Mouse (Mus musculus): ENCODE measurements around the gene Tox2. TPM values are rescaled to one million over a fixed set of nuclear protein-coding genes. Genes with fewer than 3 reads are reported as not detected.
A peak's percentile ranks its signal among the peaks of the same experiment; 100 is the strongest.

Tox2 gene
- polyA plus RNA-seq, 1 experiment from 2014 or later = 1.8 TPM

DNA sequence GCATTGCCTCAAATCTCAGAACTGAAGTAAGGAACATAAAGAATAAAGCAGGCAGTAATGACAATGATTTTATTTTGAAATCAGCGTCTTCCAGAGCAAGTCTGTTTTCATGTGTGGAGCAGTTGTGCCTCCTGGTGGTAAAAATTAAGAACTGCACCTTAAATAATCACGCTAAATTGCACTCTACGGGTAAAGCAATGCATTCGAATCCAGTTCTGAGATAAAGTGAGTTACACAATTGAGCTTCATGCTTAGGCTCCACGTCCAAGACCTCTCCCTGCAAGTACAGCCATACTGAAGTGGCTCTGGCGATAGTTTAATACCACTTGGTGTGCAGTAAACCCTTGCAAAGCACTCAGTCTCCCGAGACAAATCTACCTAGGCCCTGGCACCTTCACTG lies 127.8 kb downstream of the Tox2 start:
- Histone ChIP-seq H3K9ac (replicated peaks; ENCODE audit: low read length) (no peak overlapping the region), H3K36me3 (ENCODE audit: insufficient read depth, low read length) (no peaks in the 10 kb centered on the region), H3K4me2 (replicated peaks; ENCODE audit: low read depth, low read length) (no peak overlapping the region), H3K27me3 (ENCODE audit: insufficient read depth, low read length) (peaks cover 8% of the 10 kb centered on the region; the same call in 1 of the 2 replicates), H3K4me3 (ENCODE audit: low read length) (no peak overlapping the region), H3K4me1 (ENCODE audit: insufficient read depth, low read length) (no peaks in the 10 kb centered on the region), H3K9me3 (ENCODE audit: low read length) (no peaks in the 10 kb centered on the region), H3K27ac (ENCODE audit: low read length) (no peak overlapping the region)
- ATAC-seq (ENCODE audit: low FRiP score, low TSS enrichment) = no peak
- WGBS = 27% methylated on average over 7 of the region's 7 CpGs

DNA sequence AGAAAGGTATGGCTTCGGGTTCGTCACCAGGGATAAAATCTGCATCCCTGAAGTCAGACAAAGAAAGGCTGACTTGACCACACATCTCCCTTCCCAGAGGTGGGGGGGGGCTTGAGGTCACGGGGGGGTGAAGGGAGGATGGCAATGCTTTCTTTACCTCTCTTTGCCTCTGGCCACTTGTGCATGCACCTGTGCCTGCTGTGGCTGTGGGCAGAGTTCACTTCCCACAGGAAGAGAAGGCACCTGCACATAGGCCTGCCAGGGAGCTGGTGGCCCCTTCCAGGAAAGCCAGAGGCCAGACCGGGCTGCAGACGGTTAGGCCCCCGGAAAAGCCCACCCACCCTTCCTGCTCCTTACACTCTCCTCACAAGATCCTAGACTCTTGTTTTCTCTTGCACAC lies 128.5 kb downstream of the Tox2 start:
- Histone ChIP-seq H3K9ac (replicated peaks; ENCODE audit: low read length) (no peak overlapping the region), H3K27ac (ENCODE audit: low read length) (no peak overlapping the region), H3K36me3 (ENCODE audit: insufficient read depth, low read length) (no peaks in the 10 kb centered on the region), H3K27me3 (ENCODE audit: insufficient read depth, low read length) (peaks cover 11% of the 10 kb centered on the region; the same call in 1 of the 2 replicates), H3K9me3 (ENCODE audit: low read length) (no peaks in the 10 kb centered on the region), H3K4me1 (ENCODE audit: insufficient read depth, low read length) (no peaks in the 10 kb centered on the region), H3K4me2 (replicated peaks; ENCODE audit: low read depth, low read length) (no peak overlapping the region), H3K4me3 (ENCODE audit: low read length) (no peak overlapping the region)
- 74% methylated on average over 6 of the region's 6 CpGs for WGBS
- no peak for ATAC-seq (ENCODE audit: low FRiP score, low TSS enrichment)

DNA sequence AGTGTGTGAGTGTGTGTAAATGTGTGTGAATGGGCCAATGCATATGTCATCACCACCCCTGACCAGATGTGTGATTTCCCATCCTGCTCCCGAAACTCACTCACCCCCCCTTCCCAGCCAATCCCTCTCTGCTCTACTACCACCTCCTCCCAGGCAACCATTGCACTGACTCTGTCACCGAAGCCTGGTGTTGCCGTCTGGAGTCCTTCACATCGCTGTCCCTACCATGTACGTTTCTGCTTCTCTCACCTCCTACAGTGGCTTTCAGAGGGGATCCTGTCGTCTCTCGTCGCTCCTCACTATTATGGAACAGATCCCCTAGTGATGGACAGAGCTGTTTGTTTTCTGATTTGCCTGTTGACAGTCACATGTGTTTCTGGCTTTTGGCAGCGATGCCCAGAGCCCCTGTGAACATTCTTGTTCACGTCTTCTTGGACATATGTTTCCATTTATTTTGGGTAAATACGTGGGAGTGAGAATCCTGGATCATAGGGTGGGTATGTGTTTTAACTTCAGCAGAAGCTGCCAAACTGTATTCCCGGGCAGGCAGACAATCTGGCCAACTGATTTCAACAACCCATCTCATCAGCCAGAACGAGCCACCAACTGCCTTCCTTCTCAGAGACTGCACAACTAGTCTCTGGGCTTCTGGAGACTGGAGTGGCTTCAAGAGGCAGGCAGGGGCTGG lies 129.6 kb downstream of the Tox2 start:
- Histone ChIP-seq H3K27ac (ENCODE audit: low read length) (no peak overlapping the region), H3K9me3 (ENCODE audit: low read length) (no peaks in the 10 kb centered on the region), H3K9ac (replicated peaks; ENCODE audit: low read length) (no peak overlapping the region), H3K27me3 (ENCODE audit: insufficient read depth, low read length) (peaks cover 20% of the 10 kb centered on the region), H3K4me3 (ENCODE audit: low read length) (no peak overlapping the region), H3K4me2 (replicated peaks; ENCODE audit: low read depth, low read length) (no peak overlapping the region), H3K36me3 (ENCODE audit: insufficient read depth, low read length) (no peaks in the 10 kb centered on the region), H3K4me1 (ENCODE audit: insufficient read depth, low read length) (no peaks in the 10 kb centered on the region)
- WGBS = 73% methylated on average over 13 of the region's 13 CpGs
- ATAC-seq (ENCODE audit: low FRiP score, low TSS enrichment) = no peak

DNA sequence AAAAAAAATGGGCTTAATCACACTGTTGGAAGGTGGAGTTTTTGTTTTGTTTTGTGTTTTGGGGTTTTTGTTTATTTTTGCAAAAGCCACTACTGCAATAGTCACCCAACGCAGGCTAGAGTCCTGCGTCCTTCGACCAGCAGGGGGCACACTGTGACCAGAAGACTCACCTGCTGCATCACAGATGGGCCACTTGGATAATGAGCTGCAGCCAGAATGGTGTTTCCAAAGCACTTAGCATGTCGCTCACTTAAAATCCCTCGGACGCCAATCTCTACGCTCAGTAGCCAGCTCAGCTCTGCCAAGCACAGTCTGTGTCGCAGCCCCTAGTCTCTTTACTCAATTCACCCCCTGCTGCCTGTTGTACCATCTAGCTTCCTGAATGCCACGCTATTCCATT lies 137.3 kb downstream of the Tox2 start:
- H3K27me3 ChIP-seq (ENCODE audit: insufficient read depth, low read length) = peaks cover 48% of the 10 kb centered on the region
- H3K9ac ChIP-seq (replicated peaks; ENCODE audit: low read length) = no peak overlapping the region
- no peak overlapping the region for H3K4me3 ChIP-seq (ENCODE audit: low read length)
- no peaks in the 10 kb centered on the region for H3K9me3 ChIP-seq (ENCODE audit: low read length)
- peak; percentile 53; the same call in 1 of the 2 replicates for ATAC-seq (ENCODE audit: low FRiP score, low TSS enrichment)
- 23% methylated on average over 9 of the region's 9 CpGs for WGBS
- no peak overlapping the region for H3K4me2 ChIP-seq (replicated peaks; ENCODE audit: low read depth, low read length)
- H3K4me1 ChIP-seq (ENCODE audit: insufficient read depth, low read length) = peaks cover 9% of the 10 kb centered on the region
- no peak overlapping the region for H3K27ac ChIP-seq (ENCODE audit: low read length)
- no peaks in the 10 kb centered on the region for H3K36me3 ChIP-seq (ENCODE audit: insufficient read depth, low read length)

DNA sequence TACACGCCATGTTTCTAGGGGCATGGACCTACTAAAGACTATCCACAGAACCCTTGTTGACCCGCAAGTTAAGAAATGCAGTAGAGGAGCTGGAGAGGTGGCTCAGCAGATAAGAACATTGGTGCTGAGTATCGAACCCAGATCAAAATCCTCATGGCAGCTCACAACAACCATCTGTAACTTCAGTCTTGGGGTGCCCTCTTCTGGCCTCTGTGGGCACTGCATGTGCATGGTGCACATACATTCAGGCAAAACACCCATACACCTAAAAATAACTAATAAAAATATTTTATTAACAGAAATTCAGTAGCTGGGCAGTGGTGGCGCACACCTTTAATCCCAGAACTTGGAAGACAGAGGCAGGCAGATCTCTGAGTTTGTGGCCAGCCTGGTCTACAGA lies 140.7 kb downstream of the Tox2 start:
- Histone ChIP-seq H3K27me3 (ENCODE audit: insufficient read depth, low read length) (peaks cover 24% of the 10 kb centered on the region), H3K4me2 (replicated peaks; ENCODE audit: low read depth, low read length) (no peak overlapping the region), H3K4me3 (ENCODE audit: low read length) (no peak overlapping the region), H3K4me1 (ENCODE audit: insufficient read depth, low read length) (peaks cover 9% of the 10 kb centered on the region), H3K9me3 (ENCODE audit: low read length) (no peaks in the 10 kb centered on the region), H3K9ac (replicated peaks; ENCODE audit: low read length) (no peak overlapping the region), H3K27ac (ENCODE audit: low read length) (no peak overlapping the region), H3K36me3 (ENCODE audit: insufficient read depth, low read length) (no peaks in the 10 kb centered on the region)
- 93% methylated on average over 4 of the region's 4 CpGs for WGBS
- no peak for ATAC-seq (ENCODE audit: low FRiP score, low TSS enrichment)

DNA sequence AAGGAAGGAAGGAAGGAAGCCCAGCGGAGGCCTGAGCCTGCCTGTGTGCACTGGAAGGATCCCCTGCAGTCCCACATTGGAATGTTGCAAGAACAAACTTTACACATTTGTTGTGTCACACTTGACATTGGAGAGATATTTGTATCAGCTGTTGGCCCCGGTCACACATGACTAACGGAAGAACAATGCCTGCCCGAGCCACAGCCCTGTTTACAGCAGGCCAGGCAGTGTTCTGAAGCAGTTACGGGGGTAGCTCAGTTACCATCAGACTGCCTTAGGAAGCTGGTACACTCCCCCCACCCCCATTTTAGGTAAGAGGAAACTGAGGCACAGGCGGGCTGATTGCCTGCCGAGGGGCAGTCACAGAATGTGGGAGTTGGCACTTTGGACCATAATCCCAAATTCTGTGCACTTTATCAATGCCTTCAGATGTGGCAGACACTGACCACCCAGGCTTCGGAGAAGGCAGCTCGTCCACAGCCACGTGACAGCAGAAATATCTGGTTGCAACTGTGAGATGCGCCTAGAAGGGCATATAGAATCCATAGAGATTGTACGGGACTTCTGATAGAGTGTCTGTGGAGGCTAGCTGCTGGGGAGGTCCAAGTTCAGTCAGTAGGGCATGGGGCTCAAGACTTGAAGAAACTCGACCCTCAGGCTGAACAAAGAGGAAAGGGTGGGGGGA lies 142.2 kb downstream of the Tox2 start:
- H3K36me3 ChIP-seq (ENCODE audit: insufficient read depth, low read length) = no peaks in the 10 kb centered on the region
- H3K9ac ChIP-seq (replicated peaks; ENCODE audit: low read length) = no peak overlapping the region
- no peak for ATAC-seq (ENCODE audit: low FRiP score, low TSS enrichment)
- H3K9me3 ChIP-seq (ENCODE audit: low read length) = no peaks in the 10 kb centered on the region
- 61% methylated on average over 13 of the region's 13 CpGs for WGBS
- no peak overlapping the region for H3K27ac ChIP-seq (ENCODE audit: low read length)
- H3K27me3 ChIP-seq (ENCODE audit: insufficient read depth, low read length) = peaks cover 9% of the 10 kb centered on the region
- H3K4me1 ChIP-seq (ENCODE audit: insufficient read depth, low read length) = no peaks in the 10 kb centered on the region
- H3K4me2 ChIP-seq (replicated peaks; ENCODE audit: low read depth, low read length) = no peak overlapping the region
- H3K4me3 ChIP-seq (ENCODE audit: low read length) = no peak overlapping the region

DNA sequence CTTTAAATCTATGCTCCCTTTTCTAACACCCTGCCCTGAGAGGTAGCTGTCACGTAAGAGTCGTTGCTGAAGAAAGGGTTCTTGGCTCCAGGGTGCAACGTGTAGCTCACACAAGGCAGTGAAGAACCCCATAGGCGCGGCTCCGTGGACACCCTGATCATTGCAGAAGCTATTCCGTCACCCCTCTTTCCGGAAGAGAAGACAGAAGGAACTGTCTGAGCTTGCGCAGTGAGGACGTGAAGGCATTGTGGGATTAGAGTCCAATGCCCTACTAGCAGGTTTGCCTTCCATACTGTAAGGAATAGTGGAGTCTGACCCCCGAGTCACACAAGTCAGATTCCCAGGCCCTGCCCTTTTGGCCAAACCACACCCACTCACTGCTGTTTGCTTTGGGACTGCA lies 143.6 kb downstream of the Tox2 start:
- H3K4me2 ChIP-seq (replicated peaks; ENCODE audit: low read depth, low read length) = no peak overlapping the region
- no peaks in the 10 kb centered on the region for H3K27me3 ChIP-seq (ENCODE audit: insufficient read depth, low read length)
- H3K27ac ChIP-seq (ENCODE audit: low read length) = no peak overlapping the region
- 78% methylated on average over 11 of the region's 11 CpGs for WGBS
- H3K4me3 ChIP-seq (ENCODE audit: low read length) = no peak overlapping the region
- no peaks in the 10 kb centered on the region for H3K9me3 ChIP-seq (ENCODE audit: low read length)
- no peaks in the 10 kb centered on the region for H3K36me3 ChIP-seq (ENCODE audit: insufficient read depth, low read length)
- H3K9ac ChIP-seq (replicated peaks; ENCODE audit: low read length) = no peak overlapping the region
- no peak for ATAC-seq (ENCODE audit: low FRiP score, low TSS enrichment)
- no peaks in the 10 kb centered on the region for H3K4me1 ChIP-seq (ENCODE audit: insufficient read depth, low read length)

DNA sequence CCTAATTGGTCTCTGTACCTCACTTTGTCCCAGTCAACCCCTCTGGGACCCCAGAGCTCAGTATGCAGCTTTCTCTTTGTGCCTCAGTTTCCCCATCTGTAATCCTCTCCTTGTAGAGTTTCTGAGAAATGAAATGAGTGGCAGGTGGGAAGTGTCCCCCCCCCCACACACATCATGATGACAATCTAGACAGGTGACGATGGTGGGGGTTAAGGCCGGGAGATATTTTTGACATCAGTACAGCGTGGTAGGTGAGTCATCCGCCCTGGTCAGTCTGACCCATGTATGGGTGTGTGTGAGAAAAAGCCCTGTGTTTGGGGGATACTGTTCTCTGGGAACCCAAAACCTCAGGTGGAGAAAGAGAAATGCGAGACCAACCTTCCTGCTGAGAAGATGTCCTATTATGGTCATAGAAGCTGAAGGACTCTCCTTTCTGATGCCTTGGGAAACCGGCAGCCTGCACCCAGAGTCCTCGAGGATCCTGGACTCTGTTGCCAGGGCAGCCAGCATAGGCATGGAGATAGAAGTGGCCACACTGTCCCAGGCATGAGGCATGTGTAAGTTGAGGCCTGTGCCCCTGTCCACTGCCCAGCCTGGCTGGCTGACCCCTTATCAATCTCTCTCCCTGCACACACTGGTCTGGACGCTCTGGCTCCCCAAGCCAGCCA lies 144.7 kb downstream of the Tox2 start:
- no peaks in the 10 kb centered on the region for H3K9me3 ChIP-seq (ENCODE audit: low read length)
- 83% methylated on average over 8 of the region's 8 CpGs for WGBS
- no peak overlapping the region for H3K4me2 ChIP-seq (replicated peaks; ENCODE audit: low read depth, low read length)
- H3K36me3 ChIP-seq (ENCODE audit: insufficient read depth, low read length) = no peaks in the 10 kb centered on the region
- ATAC-seq (ENCODE audit: low FRiP score, low TSS enrichment) = no peak
- no peaks in the 10 kb centered on the region for H3K4me1 ChIP-seq (ENCODE audit: insufficient read depth, low read length)
- no peaks in the 10 kb centered on the region for H3K27me3 ChIP-seq (ENCODE audit: insufficient read depth, low read length)
- H3K27ac ChIP-seq (ENCODE audit: low read length) = no peak overlapping the region
- H3K4me3 ChIP-seq (ENCODE audit: low read length) = no peak overlapping the region
- H3K9ac ChIP-seq (replicated peaks; ENCODE audit: low read length) = no peak overlapping the region

DNA sequence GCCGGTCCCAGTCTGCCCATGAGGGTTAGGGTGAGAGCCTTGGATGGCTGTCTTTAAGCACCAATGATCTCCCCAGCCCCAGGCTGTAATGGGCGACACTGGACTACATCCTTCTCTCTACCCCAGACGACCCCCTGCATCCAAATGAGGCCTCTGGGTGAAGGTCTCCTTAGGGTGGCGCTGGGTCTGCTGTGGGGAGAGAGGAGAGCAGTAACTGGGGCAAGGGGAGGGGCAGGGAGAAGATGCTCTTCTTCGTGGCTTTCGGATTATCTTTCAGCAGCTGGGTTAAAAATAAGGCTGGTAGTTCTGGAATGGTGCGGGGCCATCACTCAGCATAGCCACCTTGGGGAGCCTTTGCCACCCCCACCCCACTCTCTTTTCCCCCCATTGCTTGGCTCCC lies 145.8 kb downstream of the Tox2 start:
- no peak for ATAC-seq (ENCODE audit: low FRiP score, low TSS enrichment)
- Histone ChIP-seq H3K36me3 (ENCODE audit: insufficient read depth, low read length) (no peaks in the 10 kb centered on the region), H3K4me3 (ENCODE audit: low read length) (no peak overlapping the region), H3K9ac (replicated peaks; ENCODE audit: low read length) (no peak overlapping the region), H3K9me3 (ENCODE audit: low read length) (no peaks in the 10 kb centered on the region), H3K4me1 (ENCODE audit: insufficient read depth, low read length) (no peaks in the 10 kb centered on the region), H3K4me2 (replicated peaks; ENCODE audit: low read depth, low read length) (no peak overlapping the region), H3K27me3 (ENCODE audit: insufficient read depth, low read length) (no peaks in the 10 kb centered on the region), H3K27ac (ENCODE audit: low read length) (no peak overlapping the region)
- 68% methylated on average over 7 of the region's 7 CpGs for WGBS

DNA sequence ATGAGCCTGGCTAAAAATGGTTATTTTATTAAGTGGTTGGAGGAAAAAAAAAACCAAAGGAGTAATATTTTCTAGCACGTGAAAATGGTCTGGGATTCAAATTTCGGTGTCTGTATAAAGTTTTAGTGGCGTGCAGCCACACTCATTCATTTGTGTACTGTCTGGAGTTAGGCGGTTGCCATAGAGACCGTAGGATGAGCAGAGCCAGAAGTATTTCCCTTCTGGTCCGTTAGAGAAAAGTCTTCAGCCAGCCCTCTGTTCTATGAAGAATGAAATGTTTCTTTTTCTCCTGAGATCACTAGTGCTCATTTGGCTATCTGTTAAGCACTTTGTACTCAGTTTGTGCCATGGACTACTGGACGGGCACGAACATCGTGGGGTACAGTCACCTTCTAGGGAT lies 146.5 kb downstream of the Tox2 start:
- WGBS = 66% methylated on average over 9 of the region's 9 CpGs
- Histone ChIP-seq H3K9me3 (ENCODE audit: low read length) (no peaks in the 10 kb centered on the region), H3K4me1 (ENCODE audit: insufficient read depth, low read length) (no peaks in the 10 kb centered on the region), H3K27me3 (ENCODE audit: insufficient read depth, low read length) (no peaks in the 10 kb centered on the region), H3K4me3 (ENCODE audit: low read length) (no peak overlapping the region), H3K27ac (ENCODE audit: low read length) (no peak overlapping the region), H3K9ac (replicated peaks; ENCODE audit: low read length) (no peak overlapping the region), H3K36me3 (ENCODE audit: insufficient read depth, low read length) (no peaks in the 10 kb centered on the region), H3K4me2 (replicated peaks; ENCODE audit: low read depth, low read length) (no peak overlapping the region)
- ATAC-seq (ENCODE audit: low FRiP score, low TSS enrichment) = no peak
